In the genomic region with DNA sequence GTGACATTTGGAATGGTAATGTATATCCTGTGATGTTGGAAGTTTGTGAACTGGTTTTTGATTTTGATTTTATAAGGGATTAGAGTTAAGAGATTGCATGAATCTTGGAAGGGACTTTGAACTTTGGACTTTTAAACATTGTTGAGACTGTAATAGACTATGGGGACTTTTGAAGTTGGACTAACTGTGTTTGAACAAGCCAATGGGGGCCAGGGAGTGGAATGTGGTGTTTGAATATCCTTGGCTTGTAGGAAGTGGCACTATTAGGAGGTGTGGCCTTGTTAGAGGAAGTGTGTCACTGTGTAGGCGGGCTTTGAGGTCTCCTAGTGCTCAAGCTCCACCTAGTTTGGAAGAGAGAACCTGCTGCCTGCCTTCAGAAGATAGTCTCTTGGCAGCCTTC, we compare ENCODE assay signal across 22 mouse cellular contexts. TPM values are rescaled to one million over a fixed set of nuclear protein-coding genes. Genes with fewer than 3 reads are reported as not detected.
DNase-seq lines count a peak whose midpoint lies in the region; ATAC-seq and TF ChIP-seq lines count a peak whose summit lies in the region.
"Had no signal": no experiment of that assay in that cellular context is flagged by ENCODE, and none has a peak within 500 bp of the region (broad histone marks: within the 10 kb centered on the region; RNA-seq: fewer than 3 reads in every experiment).

No protein-coding gene starts in this region.

- 96% methylated on average over 1 of the region's 1 CpGs for WGBS in intestine, embryonic 15.5 days
- WGBS in large intestine, adult 2 months: 57% methylated on average over 1 of the region's 1 CpGs

- no peak overlapping the region for H3K27ac ChIP-seq in MEL (ENCODE audit: control insufficient read depth, low read depth, low read length)
- H3K27ac ChIP-seq in intestine, embryonic 15.5 days: no peak overlapping the region
- H3K27ac ChIP-seq: embryonic facial prominence, embryonic 12.5 days; embryonic facial prominence, embryonic 15.5 days; gastrocnemius, adult 2 months; hindbrain, embryonic 12.5 days; hindbrain, embryonic 15.5 days had no signal

- DNase-seq in MEL (ENCODE audit: low read depth, low spot score): peak; percentile 6
- peak; percentile 19 for DNase-seq in large intestine, adult 2 months (ENCODE audit: low read depth, low spot score)
- no peak for DNase-seq in left cerebral cortex, postnatal 36 days (ENCODE audit: low spot score in 2 of 2)
- DNase-seq in kidney, postnatal 25 days: no peak
- DNase-seq in B cell, adult 2 months: no peak
- DNase-seq: adrenal gland, postnatal 10 days; adrenal gland, postnatal 36 days; cerebellum, adult 18-20 months; cerebellum, adult 9-11 months; cerebellum, postnatal 25 days; forebrain, postnatal 0 days; gastrocnemius, adult 2 months; gastrocnemius, postnatal 25 days had no signal

- ATAC-seq in intestine, embryonic 15.5 days: peak; percentile 53; the same call in 1 of the 2 replicates
- ATAC-seq: forebrain, embryonic 14.5 days; forebrain, postnatal 0 days; Patski had no signal

- TF ChIP-seq RAD21 in MEL (IDR thresholded peaks at IDR 0.05; ENCODE audit: low read depth, low read length): no peak

- no peak overlapping the region for H3K9ac ChIP-seq in MEL (ENCODE audit: control insufficient read depth, low read depth, low read length, poor library complexity, severe bottlenecking)
- no peak overlapping the region for H3K9ac ChIP-seq in intestine, embryonic 15.5 days
- H3K9ac ChIP-seq: embryonic facial prominence, embryonic 12.5 days; embryonic facial prominence, embryonic 15.5 days; forebrain, postnatal 0 days; hindbrain, embryonic 12.5 days; hindbrain, embryonic 15.5 days had no signal

- no peaks in the 10 kb centered on the region for H3K9me3 ChIP-seq in MEL (replicated peaks; ENCODE audit: insufficient read depth, low read length)
- H3K9me3 ChIP-seq in intestine, embryonic 15.5 days: no peaks in the 10 kb centered on the region
- H3K9me3 ChIP-seq: embryonic facial prominence, embryonic 12.5 days; embryonic facial prominence, embryonic 15.5 days; hindbrain, embryonic 12.5 days; hindbrain, embryonic 15.5 days had no signal

- no peaks in the 10 kb centered on the region for H3K36me3 ChIP-seq in MEL (ENCODE audit: control insufficient read depth in 1 of 2, insufficient read depth in 2 of 2, low read length in 2 of 2)
- no peaks in the 10 kb centered on the region for H3K36me3 ChIP-seq in intestine, embryonic 15.5 days
- H3K36me3 ChIP-seq: embryonic facial prominence, embryonic 12.5 days; embryonic facial prominence, embryonic 15.5 days; hindbrain, embryonic 12.5 days; hindbrain, embryonic 15.5 days had no signal

- H3K4me3 ChIP-seq in MEL (ENCODE audit: control insufficient read depth in 1 of 2, insufficient read depth in 1 of 2, low read depth in 2 of 2, low read length in 2 of 2): no peak overlapping the region
- no peak overlapping the region for H3K4me3 ChIP-seq in intestine, embryonic 15.5 days (replicated peaks)
- H3K4me3 ChIP-seq: embryonic facial prominence, embryonic 12.5 days; embryonic facial prominence, embryonic 15.5 days; gastrocnemius, adult 2 months; hindbrain, embryonic 12.5 days; hindbrain, embryonic 15.5 days had no signal

- no peak for TF ChIP-seq EP300 in MEL (IDR thresholded peaks at IDR 0.05; ENCODE audit: low read depth in 1 of 2, low read length in 2 of 2)

- no peak for TF ChIP-seq POLR2A in MEL (IDR thresholded peaks at IDR 0.05; ENCODE audit: control insufficient read depth in 1 of 2, insufficient read depth in 1 of 2, low read depth in 1 of 2, low read length in 2 of 2, poor library complexity in 1 of 2)

- intact Hi-C loops in left cerebral cortex, postnatal 36 days (cut with DNase I): no loop called here

- no peak for TF ChIP-seq CTCF in MEL (IDR thresholded peaks at IDR 0.05 in 2 of 3, conservative IDR thresholded peaks at IDR 0.05 in 1 of 3; ENCODE audit: control insufficient read depth in 1 of 3, insufficient read depth in 1 of 3, low read depth in 2 of 3, low read length in 3 of 3, poor library complexity in 1 of 3, severe bottlenecking in 1 of 3)

- H3K4me1 ChIP-seq in MEL (ENCODE audit: control insufficient read depth in 1 of 2, insufficient read depth in 2 of 2, low read length in 2 of 2): no peaks in the 10 kb centered on the region
- H3K4me1 ChIP-seq in intestine, embryonic 15.5 days (replicated peaks): peaks cover 4% of the 10 kb centered on the region; the same call in 1 of the 2 replicates
- H3K4me1 ChIP-seq: embryonic facial prominence, embryonic 12.5 days; embryonic facial prominence, embryonic 15.5 days; hindbrain, embryonic 12.5 days; hindbrain, embryonic 15.5 days had no signal

- H3K27me3 ChIP-seq in MEL (ENCODE audit: control insufficient read depth in 1 of 2, insufficient read depth in 2 of 2, low read length in 2 of 2): no peaks in the 10 kb centered on the region
- no peaks in the 10 kb centered on the region for H3K27me3 ChIP-seq in intestine, embryonic 15.5 days (replicated peaks)
- H3K27me3 ChIP-seq: embryonic facial prominence, embryonic 12.5 days; embryonic facial prominence, embryonic 15.5 days; hindbrain, embryonic 12.5 days; hindbrain, embryonic 15.5 days; Patski had no signal

- no peak overlapping the region for H3K4me2 ChIP-seq in intestine, embryonic 15.5 days (replicated peaks)
- H3K4me2 ChIP-seq: embryonic facial prominence, embryonic 12.5 days; embryonic facial prominence, embryonic 15.5 days; heart, embryonic 11.5 days; hindbrain, embryonic 12.5 days; hindbrain, embryonic 15.5 days had no signal

- no peaks in the 10 kb centered on the region for H3K79me2 ChIP-seq in MEL (ENCODE audit: control insufficient read depth, insufficient read depth, low read length, poor library complexity)

TF ChIP-seq in MEL, 35 proteins besides CTCF, POLR2A, EP300 and RAD21:
- TF ChIP-seq KAT2A (conservative IDR thresholded peaks at IDR 0.05; ENCODE audit: low read depth, low read length) (no peak), USF1 (IDR thresholded peaks at IDR 0.05; ENCODE audit: low read depth, low read length) (no peak), NRF1 (IDR thresholded peaks at IDR 0.05; ENCODE audit: insufficient read depth, low read depth, low read length, poor library complexity, severe bottlenecking) (no peak), POLR2AphosphoS5 (IDR thresholded peaks at IDR 0.05; ENCODE audit: borderline replicate concordance, low read depth, low read length) (no peak), JUND (IDR thresholded peaks at IDR 0.05; ENCODE audit: low read depth, low read length) (no peak), TAL1 (IDR thresholded peaks at IDR 0.05; ENCODE audit: low read length) (no peak), ZC3H11A (IDR thresholded peaks at IDR 0.05; ENCODE audit: low read depth, low read length) (no peak), USF2 (IDR thresholded peaks at IDR 0.05; ENCODE audit: borderline replicate concordance in 1 of 2, insufficient read depth in 1 of 2, low read depth in 1 of 2, low read length in 2 of 2) (no peak), UBTF (IDR thresholded peaks at IDR 0.05; ENCODE audit: borderline replicate concordance, insufficient read depth, low read depth, low read length) (no peak), ZKSCAN1 (IDR thresholded peaks at IDR 0.05; ENCODE audit: low read depth, low read length) (no peak), MXI1 (IDR thresholded peaks at IDR 0.05; ENCODE audit: low read depth, low read length) (no peak), BHLHE40 (IDR thresholded peaks at IDR 0.05; ENCODE audit: borderline replicate concordance, low read depth, low read length) (no peak)

RNA-seq across cellular contexts. Expression of a gene that starts 42.4 kb away (rescaled TPM):
- total RNA-seq in MEL (2012; rRNA removed): not detected in 2 replicates
- polyA plus RNA-seq in MEL (2012; ENCODE audit: insufficient read depth in 1 of 2, insufficient read length in 2 of 2, low read depth in 1 of 2, low replicate concordance in 2 of 2, missing spikeins in 1 of 2): not detected
- polyA plus RNA-seq in intestine, embryonic 15.5 days (2015; fragmentation: Nextera tagmentation; extraction: Ambion mirVana): 2.0 and 2.3 TPM in 2 replicates
- 0.78 and 1.6 TPM in 2 replicates for polyA plus RNA-seq in large intestine, adult 2 months (2012; rRNA removed)
- total RNA-seq in left cerebral cortex, postnatal 36 days (2021): under 1 TPM; 0.45 to 0.62 TPM
- total RNA-seq: hematopoietic stem cell, adult 5-6 weeks had no signal

Comparison
In these comparisons a context has a peak if more than half of its experiments do, and no peak if none do; other contexts are left out.
1. DNase-seq: peak in MEL (single experiment) and large intestine, adult 2 months (single experiment); none in left cerebral cortex, postnatal 36 days (0 of 2), kidney, postnatal 25 days (0 of 2) and B cell, adult 2 months (0 of 2).